Mouse (Mus musculus) mature B cell (primary cell): ENCODE measurements around the gene Map3k5.

Experiments
- in situ Hi-C: fragments of 300-500 bp; cut with MboI; formaldehyde crosslinking; loops from 2 replicates; pipeline ENCODE4 v1.14.3; 2019

The Map3k5 gene

DNA sequence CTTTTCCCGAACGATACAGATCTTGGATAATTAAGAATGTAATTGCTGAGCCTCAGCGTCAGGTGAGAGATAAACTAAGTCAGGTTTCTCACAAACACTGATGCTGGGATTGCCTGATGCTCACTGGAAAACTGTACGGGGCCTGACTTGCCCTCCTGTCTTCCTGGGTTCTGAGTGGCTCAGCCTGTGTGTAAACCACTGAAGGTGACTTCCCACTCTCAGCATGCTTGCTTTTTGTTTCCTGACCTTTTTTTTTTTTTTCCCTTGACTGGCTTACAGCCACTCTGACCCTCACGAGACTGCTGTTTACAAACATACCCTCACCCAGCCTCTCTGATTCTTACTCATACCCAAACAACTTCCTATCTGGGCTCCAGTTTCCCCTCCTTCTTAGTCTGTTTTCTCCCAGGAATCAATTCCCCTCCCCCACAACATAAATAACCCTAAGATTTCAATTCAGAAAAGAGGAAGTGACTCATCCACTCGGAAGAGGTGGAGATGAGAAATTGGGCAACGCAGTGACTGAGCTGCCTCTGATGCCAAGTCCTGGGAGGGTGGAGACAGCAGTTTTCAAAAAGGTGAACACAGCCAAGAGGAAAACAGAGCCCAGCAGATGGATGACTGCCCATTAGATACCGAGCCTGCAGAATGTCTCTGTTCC is 170.1 kb downstream of the Map3k5 start:
- in situ Hi-C loops: no loop called here

DNA sequence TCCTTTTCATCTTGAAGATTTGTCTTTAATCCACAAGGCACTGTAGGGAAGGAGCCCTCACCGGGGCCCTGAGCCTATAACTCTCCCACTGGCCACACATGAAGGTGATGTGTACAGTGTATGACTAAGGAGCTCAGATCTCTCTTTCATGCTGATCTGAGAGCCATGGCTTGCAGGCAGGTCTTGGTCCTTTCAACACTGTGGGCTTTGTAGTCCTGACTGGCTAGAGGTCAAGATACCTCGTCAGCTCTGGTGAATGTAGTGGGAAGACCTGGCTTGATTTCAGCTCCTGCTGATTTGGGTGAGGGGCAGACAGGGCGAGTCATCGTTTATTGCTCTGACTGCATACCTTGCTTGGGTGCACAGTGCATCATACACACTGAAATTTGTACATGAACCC is 171.3 kb downstream of the Map3k5 start:
- in situ Hi-C loops: no loop called here

GRCm38 (mm10) chr10:20107031-20107430 is 172.8 kb downstream of the Map3k5 start:
- in situ Hi-C loops: no loop called here

- in situ Hi-C loops: no loop called here
Measured at GRCm38 (mm10) chr10:20111508-20111907, 177.2 kb downstream of the Map3k5 start.

- in situ Hi-C loops: no loop called here
Measured at GRCm38 (mm10) chr10:20112026-20112973, 178.0 kb downstream of the Map3k5 start.

- in situ Hi-C loops: no loop called here
Measured at GRCm38 (mm10) chr10:20119504-20120425, 185.5 kb downstream of the Map3k5 start.

- in situ Hi-C loops: no loop called here
Measured at GRCm38 (mm10) chr10:20121981-20122380, 187.7 kb downstream of the Map3k5 start.

DNA sequence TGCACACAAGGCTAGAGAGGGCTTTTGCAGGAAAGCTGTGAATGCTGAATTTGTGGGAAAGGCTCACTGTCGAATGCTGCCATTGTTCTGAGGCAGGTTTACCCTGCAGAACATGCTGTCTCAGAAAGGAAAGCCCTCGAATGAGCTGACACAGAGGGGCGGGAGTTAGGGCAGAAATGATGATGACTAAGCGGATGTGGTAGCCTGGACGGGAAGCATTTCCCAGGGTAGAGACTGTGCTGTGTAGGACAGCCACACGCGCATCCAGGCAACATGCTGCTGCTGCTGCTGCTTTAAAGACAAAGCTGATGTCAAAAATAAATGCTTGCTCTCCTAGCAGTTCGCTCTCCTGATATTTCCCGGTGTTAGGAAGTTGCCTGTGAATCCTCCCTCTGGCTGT is 189.1 kb downstream of the Map3k5 start:
- in situ Hi-C loops: no loop called here

DNA sequence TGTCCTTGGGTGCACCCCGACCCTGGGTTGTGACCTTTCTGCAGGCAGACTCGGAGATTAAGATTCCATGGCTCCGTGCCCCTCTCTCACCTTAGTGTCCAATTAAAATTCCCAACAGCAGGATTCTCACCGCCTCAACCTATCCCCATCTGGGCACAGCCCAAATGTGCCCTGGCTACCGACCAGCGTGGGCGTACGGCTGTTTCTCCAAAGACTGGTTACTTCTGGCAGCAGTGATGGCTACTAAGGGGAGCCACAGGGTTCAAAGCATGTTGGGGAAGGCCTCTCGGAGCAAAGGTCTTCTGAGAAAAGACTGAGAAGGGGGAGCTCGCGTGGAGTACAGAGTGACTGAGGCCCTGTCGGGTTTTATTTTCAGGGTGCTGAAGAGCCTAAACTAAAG is 190.3 kb downstream of the Map3k5 start:
- in situ Hi-C loops: no loop called here

- in situ Hi-C loops: no loop called here
Measured at GRCm38 (mm10) chr10:20125226-20125625, 191.0 kb downstream of the Map3k5 start.

DNA sequence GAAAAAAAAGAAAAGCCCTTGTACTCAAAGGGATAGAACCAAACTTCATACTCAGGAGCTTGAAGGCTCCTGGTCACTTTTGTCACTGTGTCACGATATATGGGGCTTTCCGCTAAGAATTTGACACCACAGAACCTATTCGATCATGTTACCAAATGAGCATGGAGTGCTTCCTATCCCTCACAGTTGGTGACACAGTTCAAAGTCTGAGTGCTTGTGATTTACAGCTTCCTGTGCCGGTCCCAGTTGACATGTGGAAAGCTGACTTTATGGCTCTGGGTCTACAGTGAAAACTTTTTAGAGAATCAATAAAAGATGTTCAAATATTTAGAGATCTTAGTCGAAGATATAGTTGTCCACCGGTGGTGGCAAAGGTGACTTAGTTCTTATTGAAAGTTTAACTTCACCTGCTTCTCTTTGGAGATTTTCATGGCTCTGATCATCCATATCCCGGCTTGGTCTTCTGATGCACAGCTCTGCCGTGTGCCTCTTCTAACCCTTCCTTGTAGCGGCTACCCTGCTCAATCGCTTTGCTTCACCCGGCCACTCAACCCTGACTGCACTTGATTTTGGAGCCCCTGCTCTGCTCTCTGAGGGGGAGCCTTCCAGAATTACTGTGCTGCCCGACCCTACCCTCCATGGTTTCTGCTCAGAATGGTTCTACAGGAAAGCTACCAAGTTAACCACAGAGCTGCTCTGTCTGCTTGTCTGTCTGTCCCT is 198.8 kb downstream of the Map3k5 start:
- in situ Hi-C loops: no loop called here

DNA sequence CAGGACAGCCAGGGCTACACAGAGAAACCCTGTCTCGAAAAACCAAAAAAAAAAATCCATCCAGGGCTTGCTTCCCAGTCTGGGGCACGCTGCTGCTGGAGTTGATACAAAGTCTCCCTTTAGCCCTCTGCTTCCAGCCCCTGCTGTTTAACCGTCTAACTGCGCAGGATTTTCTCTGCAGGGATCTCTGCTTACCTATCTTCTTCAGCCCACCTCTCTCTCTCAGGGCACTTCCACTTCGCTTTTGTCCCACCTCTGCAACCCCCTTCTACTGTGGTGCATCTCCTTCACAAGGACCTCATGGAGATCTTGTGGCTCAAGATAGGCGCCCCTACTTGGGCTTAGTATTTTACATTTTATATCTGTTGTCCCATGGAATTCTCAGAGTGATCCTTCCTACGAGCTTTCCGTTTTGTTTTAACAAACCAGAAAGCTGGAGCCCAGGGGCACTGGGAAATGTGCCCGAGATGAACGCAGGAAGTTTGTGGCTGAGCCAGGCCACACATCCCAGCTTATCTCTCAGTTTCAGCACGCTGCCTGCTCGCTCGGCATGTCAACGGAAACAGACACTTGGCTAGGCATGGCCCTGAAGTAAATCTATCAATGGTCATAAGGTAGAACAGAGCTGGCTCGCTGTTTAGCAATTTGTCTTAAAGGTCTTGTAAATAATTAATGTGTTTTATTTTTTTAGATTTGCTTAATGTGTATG is 201.2 kb downstream of the Map3k5 start:
- in situ Hi-C loops: no loop called here

DNA sequence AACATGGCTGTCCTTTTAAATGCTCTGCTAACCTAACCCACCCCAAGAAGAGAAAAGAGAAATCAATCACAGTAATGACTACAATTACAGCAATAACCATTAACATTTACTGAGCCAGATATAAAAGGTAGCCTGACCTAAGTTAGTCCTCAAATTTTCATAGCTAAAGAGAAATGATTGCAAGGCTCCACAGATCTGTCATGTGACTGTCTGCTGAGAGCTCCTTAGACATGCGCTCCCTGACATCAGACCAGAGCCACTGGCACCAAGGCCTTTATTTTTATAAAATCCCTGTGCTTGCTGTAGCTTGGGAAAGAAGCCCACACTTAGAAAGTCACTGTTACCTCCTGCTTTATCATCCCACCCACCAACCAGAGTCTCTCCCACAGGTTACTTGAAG is 202.2 kb downstream of the Map3k5 start:
- in situ Hi-C loops: no loop called here

- in situ Hi-C loops: no loop called here
Measured at GRCm38 (mm10) chr10:20141376-20141775, 207.1 kb downstream of the Map3k5 start.

DNA sequence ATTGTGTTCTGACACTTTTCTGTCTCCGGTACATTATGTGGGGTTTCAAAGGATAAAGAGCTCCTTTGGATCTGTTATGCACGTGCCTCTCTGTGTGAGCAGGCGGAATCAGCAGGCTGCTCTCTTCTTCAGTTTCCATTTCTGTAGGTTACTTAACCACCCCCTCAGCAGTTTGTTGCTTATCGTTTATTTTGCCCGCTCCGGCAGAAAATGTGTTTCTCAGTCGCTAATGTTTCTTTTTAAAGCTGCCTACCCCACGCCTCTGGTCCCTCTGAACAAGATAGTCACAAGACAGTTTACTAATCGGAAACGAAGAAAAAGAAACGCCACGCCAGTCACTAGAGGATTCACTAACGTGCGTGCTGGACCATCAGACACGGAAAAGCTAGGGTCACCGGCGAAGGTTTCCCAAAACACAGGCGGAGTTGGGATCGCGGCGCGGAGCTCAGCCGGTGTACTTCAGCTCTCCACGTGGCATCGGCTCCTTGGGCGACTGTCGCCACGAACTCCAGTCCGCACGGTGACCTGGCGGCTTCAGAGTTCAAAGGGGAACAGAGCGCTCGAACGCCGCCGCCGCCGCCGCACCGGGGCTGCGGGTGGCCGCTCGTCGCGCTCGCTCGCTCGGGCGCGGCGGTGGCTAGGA is 214.0 kb downstream of the Map3k5 start, which contains the start of gene Map7:
Map7 (plus strand) TSS at position 342 of the 643 bp plus-strand sequence.
- in situ Hi-C loops: no loop called here

DNA sequence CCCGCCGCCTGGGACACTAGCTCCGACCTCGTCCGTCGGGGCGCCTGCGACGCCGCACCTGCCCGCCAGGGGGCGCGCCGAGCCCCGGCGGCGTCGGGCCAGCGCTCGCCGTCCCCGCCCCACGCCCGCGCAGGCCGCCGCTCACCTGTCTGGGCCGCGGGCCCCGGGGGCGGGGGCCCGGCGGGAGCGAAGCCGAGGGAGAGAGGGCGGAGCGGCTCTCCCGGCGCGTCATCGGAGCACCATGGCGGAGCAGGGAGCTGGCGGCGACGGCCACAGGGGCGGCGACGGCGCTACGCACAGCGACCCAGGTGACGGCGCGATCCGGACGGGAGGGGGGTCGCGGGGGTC is 214.5 kb downstream of the Map3k5 start:
- in situ Hi-C loops: no loop called here

DNA sequence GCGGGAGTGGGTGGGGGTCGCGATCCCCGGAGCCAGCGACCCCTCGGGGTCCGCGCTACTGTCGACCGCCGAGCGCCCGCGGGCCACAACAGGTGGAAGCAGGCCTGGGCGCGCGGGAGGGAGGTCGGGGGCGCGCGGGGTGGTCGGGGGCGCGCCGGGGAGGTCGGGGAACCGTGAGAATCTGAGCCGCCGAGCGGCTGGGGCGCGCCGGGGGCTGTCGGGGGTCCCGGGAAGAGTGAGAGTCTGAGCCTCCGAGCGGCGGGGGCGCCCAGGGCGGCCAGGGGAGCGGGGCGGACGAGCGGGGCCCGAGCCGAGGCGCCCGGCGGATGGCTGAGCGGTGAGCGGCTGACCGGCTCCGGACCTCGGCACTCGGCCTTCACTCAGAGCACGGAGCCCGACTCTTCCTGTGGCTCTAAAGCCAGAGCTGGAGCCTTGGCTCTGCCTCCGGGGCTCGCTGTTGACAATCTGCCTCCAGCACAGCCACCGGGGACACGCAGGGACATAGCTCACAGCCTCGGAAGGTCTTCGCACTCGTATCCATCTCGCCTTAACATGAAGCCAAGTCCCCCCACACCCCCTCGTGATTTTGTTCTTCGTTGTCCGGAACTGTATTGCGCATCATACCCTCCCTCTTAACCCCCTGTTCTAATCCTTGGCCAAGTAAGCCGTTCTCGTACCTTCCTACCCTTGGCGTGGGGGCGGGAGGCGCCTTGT is 215.0 kb downstream of the Map3k5 start:
- in situ Hi-C loops: no loop called here

- in situ Hi-C loops: no loop called here
Measured at GRCm38 (mm10) chr10:20149835-20150355, 215.6 kb downstream of the Map3k5 start.

- in situ Hi-C loops: no loop called here
Measured at GRCm38 (mm10) chr10:20152131-20152530, 217.9 kb downstream of the Map3k5 start.
